Mouse (Mus musculus) olfactory bulb, adult 2 months (tissue): Measurements from ENCODE around the gene Camk2g.

ENCODE experiments used
- CTCF ChIP-seq: fragments of 200-500 bp; IDR thresholded peaks from 2 replicates; pipeline ENCODE4 v1.5.1; 2012; ENCODE audit warnings: low read depth, mild to moderate bottlenecking, low read length, moderate library complexity; ENCODE audit not compliant: insufficient read depth
- POLR2A ChIP-seq: fragments of 200-500 bp; IDR thresholded peaks from 2 replicates; pipeline ENCODE4 v1.6.1; 2012; ENCODE audit warnings: mild to moderate bottlenecking, low read depth, low read length, moderate library complexity; ENCODE audit not compliant: insufficient read depth

DNA sequence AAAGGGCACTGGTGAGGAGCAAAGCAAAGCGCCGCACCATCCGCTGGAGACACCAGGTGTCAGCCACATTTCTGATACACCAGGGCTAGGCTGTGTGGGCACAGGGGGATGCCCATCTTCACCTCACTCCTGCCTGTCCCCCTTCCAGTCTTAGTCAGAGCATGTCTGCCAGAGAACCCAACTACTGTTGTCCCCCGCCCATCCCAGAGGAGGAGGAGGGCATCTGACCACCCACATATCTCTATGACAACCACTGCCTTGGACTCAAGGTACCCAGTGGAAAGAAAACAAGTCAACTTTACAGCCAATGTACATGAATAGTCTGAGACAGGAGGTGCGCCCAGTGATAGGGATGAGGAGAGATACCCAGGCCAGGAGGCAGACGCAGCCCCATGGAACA, 2.9 kb downstream of the Camk2g start:
- TF ChIP-seq CTCF (no peak), POLR2A (no peak)
